Mouse (Mus musculus): ENCODE data around the gene Cdc34b.

GRCm38 (mm10) chr11:94719216-94719615, 22.4 kb upstream of the Cdc34b start:
- TF ChIP-seq CTCF (IDR thresholded peaks at IDR 0.05; ENCODE audit: low read depth, low read length) (no peak), EP300 (IDR thresholded peaks at IDR 0.05; ENCODE audit: insufficient read depth, low read depth, low read length) (no peak)
